Mouse (Mus musculus) ES-Bruce4 (cell line): ENCODE measurements around the gene Hist1h2an.
"Not testable (repeated sequence)": the region's sequence is repeated elsewhere in the genome, so short reads cannot be mapped to it uniquely, and the experiment has no call there.

Experiments
- CTCF ChIP-seq: IDR thresholded peaks from one replicate; pipeline ENCODE4 v1.8.1; 2011; ENCODE audit warnings: low read depth, low read length
- POLR2A ChIP-seq: IDR thresholded peaks from one replicate; pipeline ENCODE4 v1.8.1; 2011; ENCODE audit warnings: low read length; ENCODE audit not compliant: insufficient read depth

DNA sequence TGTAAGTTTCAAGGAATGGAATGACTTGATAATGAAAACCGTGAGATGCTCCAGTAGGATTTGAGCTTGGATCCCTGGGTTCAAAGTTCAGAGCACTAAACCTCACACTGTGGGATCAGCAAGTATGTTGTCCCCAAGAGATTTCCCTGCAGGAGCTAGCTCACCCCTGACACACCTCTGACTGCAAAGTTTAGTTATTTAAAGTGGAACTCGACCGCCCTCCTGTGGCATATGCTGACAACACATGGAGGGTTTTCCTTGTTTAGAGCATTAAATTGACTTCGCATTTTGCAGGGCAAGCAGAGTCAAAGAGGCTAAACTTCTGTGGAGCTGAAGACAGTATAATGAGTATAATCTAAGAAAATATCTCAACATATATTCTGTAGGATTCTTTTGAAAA lies 16.0 kb upstream of the Hist1h2an start:
- not testable (repeated sequence) for TF ChIP-seq POLR2A, CTCF
